Comparison of ENCODE assay signal across 9 mouse cellular contexts in the genomic region with DNA sequence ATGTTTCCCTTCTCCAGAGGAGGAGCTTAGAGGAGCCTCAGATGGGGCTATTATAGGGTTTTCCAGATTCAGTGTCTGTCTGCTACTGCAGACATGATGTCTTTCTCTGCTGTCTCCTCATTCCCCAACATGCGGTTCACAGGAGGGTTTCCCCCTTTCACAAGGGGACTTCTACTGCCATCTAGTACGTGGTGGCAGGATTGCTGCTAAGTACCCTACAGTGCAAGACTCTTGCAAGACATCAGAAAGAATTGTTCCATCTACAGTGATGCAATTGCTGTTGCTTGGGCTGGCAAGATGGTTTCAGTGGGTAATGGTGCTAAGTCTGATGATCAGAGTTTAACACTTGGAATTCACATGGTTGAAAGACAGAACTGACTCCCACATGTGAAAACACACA. TPM values are rescaled to one million over a fixed set of nuclear protein-coding genes. Genes with fewer than 3 reads are reported as not detected.
A peak's percentile ranks its signal among the peaks of the same experiment; 100 is the strongest.
DNase-seq lines count a peak whose midpoint lies in the region; ATAC-seq and TF ChIP-seq lines count a peak whose summit lies in the region.
"Had no signal": no experiment of that assay in that cellular context is flagged by ENCODE, and none has a peak within 500 bp of the region (broad histone marks: within the 10 kb centered on the region; RNA-seq: fewer than 3 reads in every experiment).

No protein-coding gene starts in this region.

- no peaks in the 10 kb centered on the region for H3K9me3 ChIP-seq in neural tube, embryonic 15.5 days (replicated peaks)
- H3K9me3 ChIP-seq: limb, embryonic 13.5 days had no signal

- no peaks in the 10 kb centered on the region for H3K36me3 ChIP-seq in heart, adult 2 months (ENCODE audit: control insufficient read depth, insufficient read depth, low read length)
- H3K36me3 ChIP-seq in neural tube, embryonic 15.5 days = no peaks in the 10 kb centered on the region
- H3K36me3 ChIP-seq: limb, embryonic 13.5 days had no signal

- intact Hi-C loops in heart, adult 2 months (cut with DNase I) = loop anchor here (1.0 kb wide), 1 partner anchor 79 kb away; no protein-coding TSS in a partner anchor
- intact Hi-C loops in heart, postnatal 25 days (cut with DNase I) = no loop called here
- intact Hi-C loops in heart, postnatal 36 days (cut with DNase I) = no loop called here

- DNase-seq in heart, adult 2 months = peak in 1 of 2 experiments; percentile 50
- no peak for DNase-seq in heart, postnatal 25 days (ENCODE audit: low spot score)
- DNase-seq in A20 (ENCODE audit: low read depth, low spot score) = peak; percentile 80
- DNase-seq in lung, postnatal 36 days = peak; percentile 71
- DNase-seq in testis, postnatal 10 days (ENCODE audit: low spot score) = no peak
- DNase-seq in heart, postnatal 36 days = no peak

- H3K4me3 ChIP-seq in heart, adult 2 months = no peak overlapping the region
- no peak overlapping the region for H3K4me3 ChIP-seq in neural tube, embryonic 15.5 days (replicated peaks)
- H3K4me3 ChIP-seq: limb, embryonic 13.5 days had no signal

- no peak overlapping the region for H3K9ac ChIP-seq in heart, adult 2 months (ENCODE audit: low read depth, low read length)
- no peak overlapping the region for H3K9ac ChIP-seq in neural tube, embryonic 15.5 days (replicated peaks)
- H3K9ac ChIP-seq: limb, embryonic 13.5 days had no signal

- peak; percentile 78 for ATAC-seq in activated CD4-positive, CD25-positive, alpha-beta regulatory T cell, adult 4 months
- ATAC-seq in neural tube, embryonic 15.5 days (ENCODE audit: low FRiP score) = no peak

- TF ChIP-seq EP300 in heart, adult 2 months (IDR thresholded peaks at IDR 0.05; ENCODE audit: insufficient read depth, low read depth, low read length) = peak; percentile 70; the same call in 1 of the 2 replicates

- peaks cover 6% of the 10 kb centered on the region for H3K4me1 ChIP-seq in heart, adult 2 months (ENCODE audit: control insufficient read depth, insufficient read depth, low read length)
- no peaks in the 10 kb centered on the region for H3K4me1 ChIP-seq in neural tube, embryonic 15.5 days

- H3K79me2 ChIP-seq in heart, adult 2 months (replicated peaks; ENCODE audit: control insufficient read depth, insufficient read depth, low read length) = no peaks in the 10 kb centered on the region

- H3K4me2 ChIP-seq in neural tube, embryonic 15.5 days = no peak overlapping the region
- H3K4me2 ChIP-seq: limb, embryonic 13.5 days had no signal

- no peak for TF ChIP-seq POLR2A in heart, adult 2 months (IDR thresholded peaks at IDR 0.05; ENCODE audit: insufficient read depth, low read depth, low read length)

- H3K27ac ChIP-seq in heart, adult 2 months = no peak overlapping the region
- H3K27ac ChIP-seq in neural tube, embryonic 15.5 days (replicated peaks) = no peak overlapping the region
- H3K27ac ChIP-seq: limb, embryonic 13.5 days had no signal

- peak; percentile 72 for TF ChIP-seq CTCF in heart, adult 2 months (IDR thresholded peaks at IDR 0.05)

- no peaks in the 10 kb centered on the region for H3K27me3 ChIP-seq in heart, adult 2 months (ENCODE audit: control insufficient read depth, insufficient read depth, low read length)
- no peaks in the 10 kb centered on the region for H3K27me3 ChIP-seq in neural tube, embryonic 15.5 days (replicated peaks)
- H3K27me3 ChIP-seq: limb, embryonic 13.5 days had no signal

- WGBS in heart, adult 2 months = 20% methylated on average over 2 of the region's 2 CpGs
- WGBS in neural tube, embryonic 15.5 days = 38% methylated on average over 2 of the region's 2 CpGs

RNA-seq across cellular contexts. Expression of gene Scgb1a1, which starts 32.6 kb away (rescaled TPM):
- total RNA-seq in heart, adult 2 months (2021) = under 1 TPM in 1 of 2 experiments, not detected in 1; 0.73 TPM
- 0.50 and 2,957 TPM in 2 replicates for polyA plus RNA-seq in heart, adult 2 months (2012; rRNA removed)
- 1 to 10 TPM in 1 of 2 experiments, not detected in 1; 3.6 TPM for total RNA-seq in heart, postnatal 25 days (2021)
- not detected for polyA plus RNA-seq in activated CD4-positive, CD25-positive, alpha-beta regulatory T cell, adult 4 months (2017; shearing (Covaris generic))
- not detected in 2 replicates for polyA plus RNA-seq in neural tube, embryonic 15.5 days (2015; fragmentation: Nextera tagmentation; extraction: Ambion mirVana)
- total RNA-seq in heart, postnatal 36 days (2021) = not detected
- polyA plus RNA-seq: limb, embryonic 13.5 days had no signal

Comparison
In these comparisons a context has a peak if more than half of its experiments do, and no peak if none do; other contexts are left out.
1. DNase-seq: peak in A20 (single experiment) and lung, postnatal 36 days (single experiment); none in heart, postnatal 25 days (single experiment), testis, postnatal 10 days (single experiment) and heart, postnatal 36 days (0 of 2).